Mouse (Mus musculus): Measurements from ENCODE around the gene Slc44a2.
"Not testable (repeated sequence)": the region's sequence is repeated elsewhere in the genome, so short reads cannot be mapped to it uniquely, and the experiment has no call there.

The Slc44a2 gene

GRCm38 (mm10) chr9:21305065-21305464 lies 15.4 kb upstream of the Slc44a2 start:
- DNase-seq (ENCODE audit: low read depth), result no peak

GRCm38 (mm10) chr9:21309150-21309741 lies 11.3 kb upstream of the Slc44a2 start:
- DNase-seq (ENCODE audit: low read depth), result no peak

GRCm38 (mm10) chr9:21311695-21312094 lies 8.8 kb upstream of the Slc44a2 start:
- DNase-seq (ENCODE audit: low read depth), result no peak

GRCm38 (mm10) chr9:21312134-21312533 lies 8.4 kb upstream of the Slc44a2 start, which contains the start of gene Ap1m2:
TSS of gene Ap1m2 (minus strand) at chr9:21312337.
- no peak for DNase-seq (ENCODE audit: low read depth)

GRCm38 (mm10) chr9:21313394-21313793 lies 7.1 kb upstream of the Slc44a2 start:
- DNase-seq (ENCODE audit: low read depth), result peak; percentile 90

GRCm38 (mm10) chr9:21314367-21315140 lies 5.9 kb upstream of the Slc44a2 start:
- DNase-seq (ENCODE audit: low read depth), result no peak

GRCm38 (mm10) chr9:21315421-21315820 lies 5.1 kb upstream of the Slc44a2 start:
- no peak for DNase-seq (ENCODE audit: low read depth)

- no peak for DNase-seq (ENCODE audit: low read depth)
These were observed 3.8 kb upstream of the Slc44a2 start for GRCm38 (mm10) chr9:21316696-21317095.

GRCm38 (mm10) chr9:21318792-21319191 lies 1.7 kb upstream of the Slc44a2 start:
- no peak for DNase-seq (ENCODE audit: low read depth)

- no peak for DNase-seq (ENCODE audit: low read depth)
These were observed 995 bp upstream of the Slc44a2 start for GRCm38 (mm10) chr9:21319503-21319902.

GRCm38 (mm10) chr9:21320280-21320618 lies 249 bp upstream of the Slc44a2 start:
- DNase-seq (ENCODE audit: low read depth), result no peak

GRCm38 (mm10) chr9:21321513-21321835 lies 976 bp downstream of the Slc44a2 start:
- DNase-seq (ENCODE audit: low read depth), result peak; percentile 61

GRCm38 (mm10) chr9:21322211-21322916 lies 1.9 kb downstream of the Slc44a2 start:
- no peak for DNase-seq (ENCODE audit: low read depth)

- not testable (repeated sequence) for DNase-seq (ENCODE audit: low read depth)
These were observed 2.4 kb downstream of the Slc44a2 start for GRCm38 (mm10) chr9:21322917-21323297.

GRCm38 (mm10) chr9:21324269-21324668 lies 3.8 kb downstream of the Slc44a2 start:
- DNase-seq (ENCODE audit: low read depth), result no peak

GRCm38 (mm10) chr9:21327569-21327968 lies 7.1 kb downstream of the Slc44a2 start:
- DNase-seq (ENCODE audit: low read depth), result no peak

GRCm38 (mm10) chr9:21328041-21328440 lies 7.5 kb downstream of the Slc44a2 start:
- DNase-seq (ENCODE audit: low read depth), result peak; percentile 48

GRCm38 (mm10) chr9:21329041-21329440 lies 8.5 kb downstream of the Slc44a2 start:
- DNase-seq (ENCODE audit: low read depth), result no peak

GRCm38 (mm10) chr9:21329699-21330289 lies 9.3 kb downstream of the Slc44a2 start:
- DNase-seq (ENCODE audit: low read depth), result no peak

GRCm38 (mm10) chr9:21331365-21332140 lies 11.1 kb downstream of the Slc44a2 start:
- no peak for DNase-seq (ENCODE audit: low read depth)

GRCm38 (mm10) chr9:21332161-21333061 lies 11.9 kb downstream of the Slc44a2 start:
- DNase-seq (ENCODE audit: low read depth), result peak; percentile 60
